Mouse (Mus musculus): Measurements from ENCODE around the gene Chpt1.

GRCm38 (mm10) chr10:88427998-88428397 lies 75.9 kb downstream of the Chpt1 start:
- TF ChIP-seq POLR2A (IDR thresholded peaks at IDR 0.05; ENCODE audit: extremely low read depth, insufficient read depth, low read length) (no peak), CTCF (IDR thresholded peaks at IDR 0.05; ENCODE audit: extremely low read depth, insufficient read depth, low read length) (no peak)

All from cortical plate, adult 2 months (tissue).